Mouse (Mus musculus) liver, embryonic 15.5 days (tissue): ENCODE results near the gene AC124108.1. TPM values are rescaled to one million over a fixed set of nuclear protein-coding genes. Genes with fewer than 3 reads are reported as not detected.
"Not testable (repeated sequence)": the region's sequence is repeated elsewhere in the genome, so short reads cannot be mapped to it uniquely, and the experiment has no call there.

Source experiments
- ATAC-seq: fragments of 200-750 bp; cut with Nextera tagmentation; 2 replicates; pipeline ENCODE4 v1.8.0; 2017; ENCODE audit warnings: moderate number of reproducible peaks, mild to moderate bottlenecking, moderate library complexity; ENCODE audit not compliant: insufficient read depth
- H3K27ac ChIP-seq: fragments of 300-500 bp; sonication (generic); replicated peaks from 2 replicates; pipeline ENCODE4 v1.5.1; 2015; ENCODE audit warnings: mild to moderate bottlenecking, inconsistent platforms
- H3K27me3 ChIP-seq: fragments of 300-500 bp; sonication (generic); 2 replicates; pipeline ENCODE4 v1.6.1; 2015; ENCODE audit warnings: mild to moderate bottlenecking, inconsistent platforms
- H3K36me3 ChIP-seq: fragments of 300-500 bp; sonication (generic); replicated peaks from 2 replicates; pipeline ENCODE4 v1.6.1; 2015; ENCODE audit warnings: moderate library complexity, mild to moderate bottlenecking, inconsistent platforms
- H3K4me1 ChIP-seq: fragments of 300-500 bp; sonication (generic); replicated peaks from 2 replicates; pipeline ENCODE4 v1.6.1; 2015; ENCODE audit warnings: inconsistent platforms
- H3K4me2 ChIP-seq: fragments of 300-500 bp; sonication (generic); 2 replicates; pipeline ENCODE4 v1.6.1; 2015; ENCODE audit warnings: moderate library complexity, mild to moderate bottlenecking, inconsistent platforms
- H3K4me3 ChIP-seq: fragments of 300-500 bp; sonication (generic); replicated peaks from 2 replicates; pipeline ENCODE4 v1.5.1; 2015; ENCODE audit warnings: mild to moderate bottlenecking, inconsistent platforms
- H3K9ac ChIP-seq: fragments of 300-500 bp; sonication (generic); 2 replicates; pipeline ENCODE4 v1.6.1; 2015; ENCODE audit warnings: moderate library complexity, mild to moderate bottlenecking, inconsistent platforms
- H3K9me3 ChIP-seq: fragments of 300-500 bp; sonication (generic); replicated peaks from 2 replicates; pipeline ENCODE4 v1.6.1; 2016; ENCODE audit warnings: inconsistent platforms
- WGBS: fragments of 180-500 bp; shearing (Covaris S2); methylation state at CpG from one replicate; pipeline ENCODE4 v1.1.7; 2015; ENCODE audit warnings: mixed read lengths; ENCODE audit not compliant: insufficient replicate concordance; 5-methylcytosine and 5-hydroxymethylcytosine counted together
- polyA plus RNA-seq: library from polyadenylated mRNA; unstranded; fragments of >200 nt; fragmentation: Nextera tagmentation; extraction: Ambion mirVana; gene quantifications from 2 replicates; pipeline ENCODE4 v1.2.1, GENCODE M21; 2015

The AC124108.1 gene
- polyA plus RNA-seq, 1 experiment from 2014 or later = not detected

GRCm38 (mm10) chr1:132153086-132153690 lies 38.1 kb upstream of the AC124108.1 start:
- H3K27me3 ChIP-seq = peaks cover 10% of the 10 kb centered on the region
- H3K4me1 ChIP-seq = no peaks in the 10 kb centered on the region
- H3K36me3 ChIP-seq = no peaks in the 10 kb centered on the region
- H3K4me2 ChIP-seq = no peak overlapping the region
- H3K9ac ChIP-seq = no peak overlapping the region
- no peak for ATAC-seq
- H3K27ac ChIP-seq = no peak overlapping the region
- no peak overlapping the region for H3K4me3 ChIP-seq
- WGBS = 54% methylated on average over 15 of the region's 15 CpGs
- no peaks in the 10 kb centered on the region for H3K9me3 ChIP-seq

GRCm38 (mm10) chr1:132153691-132154090 lies 37.6 kb upstream of the AC124108.1 start:
- Histone ChIP-seq H3K4me3 (no peak overlapping the region), H3K27ac (no peak overlapping the region), H3K9ac (no peak overlapping the region), H3K9me3 (no peaks in the 10 kb centered on the region), H3K36me3 (no peaks in the 10 kb centered on the region), H3K4me1 (no peaks in the 10 kb centered on the region), H3K27me3 (peaks cover 15% of the 10 kb centered on the region), H3K4me2 (no peak overlapping the region)
- ATAC-seq = no peak
- WGBS = 45% methylated on average over 8 of the region's 8 CpGs

GRCm38 (mm10) chr1:132155737-132156136 lies 35.5 kb upstream of the AC124108.1 start:
- no peak for ATAC-seq
- Histone ChIP-seq H3K27ac (no peak overlapping the region), H3K4me3 (no peak overlapping the region), H3K36me3 (no peaks in the 10 kb centered on the region), H3K27me3 (peaks cover 31% of the 10 kb centered on the region), H3K4me2 (peak overlapping the region; percentile 27; the same call in 1 of the 2 replicates), H3K9me3 (no peaks in the 10 kb centered on the region), H3K4me1 (no peaks in the 10 kb centered on the region), H3K9ac (no peak overlapping the region)
- 11% methylated on average over 6 of the region's 6 CpGs for WGBS

- H3K4me1 ChIP-seq = no peaks in the 10 kb centered on the region
- H3K27me3 ChIP-seq = peaks cover 41% of the 10 kb centered on the region
- H3K9ac ChIP-seq = no peak overlapping the region
- H3K4me2 ChIP-seq = no peak overlapping the region
- WGBS = 21% methylated on average over 14 of the region's 14 CpGs
- no peak for ATAC-seq
- no peak overlapping the region for H3K27ac ChIP-seq
- H3K36me3 ChIP-seq = no peaks in the 10 kb centered on the region
- no peaks in the 10 kb centered on the region for H3K9me3 ChIP-seq
- no peak overlapping the region for H3K4me3 ChIP-seq
Measured at GRCm38 (mm10) chr1:132157016-132157781, 34.1 kb upstream of the AC124108.1 start.

- peaks cover 41% of the 10 kb centered on the region for H3K27me3 ChIP-seq
- H3K9me3 ChIP-seq = no peaks in the 10 kb centered on the region
- H3K9ac ChIP-seq = no peak overlapping the region
- H3K4me1 ChIP-seq = no peaks in the 10 kb centered on the region
- H3K27ac ChIP-seq = no peak overlapping the region
- 36% methylated on average over 7 of the region's 7 CpGs for WGBS
- ATAC-seq = no peak
- no peak overlapping the region for H3K4me2 ChIP-seq
- no peaks in the 10 kb centered on the region for H3K36me3 ChIP-seq
- no peak overlapping the region for H3K4me3 ChIP-seq
Measured at GRCm38 (mm10) chr1:132157808-132158207, 33.4 kb upstream of the AC124108.1 start.

GRCm38 (mm10) chr1:132158741-132159140 lies 32.5 kb upstream of the AC124108.1 start:
- Histone ChIP-seq H3K4me2 (no peak overlapping the region), H3K36me3 (no peaks in the 10 kb centered on the region), H3K9me3 (no peaks in the 10 kb centered on the region), H3K4me3 (no peak overlapping the region), H3K27ac (no peak overlapping the region), H3K4me1 (no peaks in the 10 kb centered on the region), H3K27me3 (peaks cover 50% of the 10 kb centered on the region), H3K9ac (no peak overlapping the region)
- WGBS = 14% methylated on average over 2 of the region's 2 CpGs
- no peak for ATAC-seq

GRCm38 (mm10) chr1:132159681-132160080 lies 31.6 kb upstream of the AC124108.1 start:
- Histone ChIP-seq H3K27me3 (peaks cover 56% of the 10 kb centered on the region), H3K9me3 (no peaks in the 10 kb centered on the region), H3K4me1 (no peaks in the 10 kb centered on the region), H3K4me2 (no peak overlapping the region), H3K27ac (no peak overlapping the region), H3K9ac (no peak overlapping the region), H3K4me3 (no peak overlapping the region), H3K36me3 (no peaks in the 10 kb centered on the region)
- WGBS = 48% methylated on average over 4 of the region's 4 CpGs
- no peak for ATAC-seq

- WGBS = 52% methylated on average over 7 of the region's 7 CpGs
- ATAC-seq = no peak
- Histone ChIP-seq H3K36me3 (no peaks in the 10 kb centered on the region), H3K27ac (no peak overlapping the region), H3K9me3 (no peaks in the 10 kb centered on the region), H3K9ac (no peak overlapping the region), H3K27me3 (peaks cover 63% of the 10 kb centered on the region), H3K4me2 (no peak overlapping the region), H3K4me1 (no peaks in the 10 kb centered on the region), H3K4me3 (no peak overlapping the region)
Measured at GRCm38 (mm10) chr1:132161211-132161880, 29.9 kb upstream of the AC124108.1 start.

- not testable (repeated sequence) for H3K27ac ChIP-seq, H3K9me3 ChIP-seq, H3K4me2 ChIP-seq, H3K36me3 ChIP-seq, ATAC-seq, H3K4me3 ChIP-seq, H3K4me1 ChIP-seq, H3K9ac ChIP-seq
- H3K27me3 ChIP-seq = peaks cover 59% of the 10 kb centered on the region
- 33% methylated on average over 9 of the region's 9 CpGs for WGBS
Measured at GRCm38 (mm10) chr1:132162618-132163017, 28.6 kb upstream of the AC124108.1 start.

- Histone ChIP-seq H3K36me3 (no peaks in the 10 kb centered on the region), H3K27me3 (peaks cover 51% of the 10 kb centered on the region), H3K4me2 (no peak overlapping the region), H3K27ac (no peak overlapping the region), H3K4me1 (peaks cover 4% of the 10 kb centered on the region; the same call in 1 of the 2 replicates), H3K9me3 (no peaks in the 10 kb centered on the region), H3K9ac (no peak overlapping the region), H3K4me3 (no peak overlapping the region)
- no peak for ATAC-seq
- 25% methylated on average over 13 of the region's 13 CpGs for whole genome bisulfite sequencing
Measured at GRCm38 (mm10) chr1:132164780-132165518, 26.3 kb upstream of the AC124108.1 start.

GRCm38 (mm10) chr1:132165859-132166258 lies 25.4 kb upstream of the AC124108.1 start:
- no peak overlapping the region for H3K9ac ChIP-seq
- peaks cover 49% of the 10 kb centered on the region for H3K27me3 ChIP-seq
- ATAC-seq = no peak
- H3K36me3 ChIP-seq = no peaks in the 10 kb centered on the region
- H3K4me3 ChIP-seq = no peak overlapping the region
- peaks cover 4% of the 10 kb centered on the region; the same call in 1 of the 2 replicates for H3K4me1 ChIP-seq
- no peak overlapping the region for H3K27ac ChIP-seq
- WGBS = 35% methylated on average over 3 of the region's 3 CpGs
- H3K9me3 ChIP-seq = no peaks in the 10 kb centered on the region
- no peak overlapping the region for H3K4me2 ChIP-seq
